Mouse (Mus musculus): ENCODE data around the gene Tmem184a. TPM values are rescaled to one million over a fixed set of nuclear protein-coding genes. Genes with fewer than 3 reads are reported as not detected.

Tmem184a gene
- polyA plus RNA-seq (2017; shearing (Covaris generic)), result under 1 TPM in 1 of 2 experiments, not detected in 1; 0.04 TPM

GRCm38 (mm10) chr5:139819538-139820181 is at the start of gene Tmem184a:
TSS of gene Tmem184a (minus strand) at chr5:139819917.

GRCm38 (mm10) chr5:139826357-139827055 is 6.8 kb upstream of the Tmem184a start, which contains the start of the genes Gm26938 and Psmg3:
TSS of gene Gm26938 (minus strand) at chr5:139826407.
TSS of gene Psmg3 (minus strand) at chr5:139826885.

GRCm38 (mm10) chr5:139791227-139792158 is 28.2 kb downstream of the Tmem184a start, which contains the start of gene Mafk:
TSS of gene Mafk (plus strand) at chr5:139791513.

GRCm38 (mm10) chr5:139775216-139775926 is 44.3 kb downstream of the Tmem184a start, which contains the start of gene Ints1:
TSS of gene Ints1 (minus strand) at chr5:139775674.

Other genes with a start within 250 kb of the Tmem184a start
- under 1 TPM; 0.20 to 0.42 TPM for gene Micall2, start 83.6 kb downstream of the Tmem184a start, polyA plus RNA-seq (2017; shearing (Covaris generic))
- 10 to 100 TPM; 21.2 to 35.0 TPM for gene Ints1, start 44.2 kb downstream of the Tmem184a start, polyA plus RNA-seq (2017; shearing (Covaris generic))
- gene Mafk, start 28.4 kb downstream of the Tmem184a start, polyA plus RNA-seq (2017; shearing (Covaris generic)), result 10 to 100 TPM; 28.1 to 35.2 TPM
- not detected for gene Gm26938, start 6.5 kb upstream of the Tmem184a start, polyA plus RNA-seq (2017; shearing (Covaris generic))
- 10 to 100 TPM; 51.7 to 56.5 TPM for gene Psmg3, start 7.0 kb upstream of the Tmem184a start, polyA plus RNA-seq (2017; shearing (Covaris generic))
- gene Elfn1, start 88.0 kb upstream of the Tmem184a start, polyA plus RNA-seq (2017; shearing (Covaris generic)), result not detected

Data from activated CD4-positive, CD25-positive, alpha-beta regulatory T cell (primary cell).